Mouse (Mus musculus) lung, embryonic 14.5 days (tissue): Measurements from ENCODE around the gene Nme7. TPM values are rescaled to one million over a fixed set of nuclear protein-coding genes. Genes with fewer than 3 reads are reported as not detected.

Source experiments
- ATAC-seq: fragments of 200-750 bp; cut with Nextera tagmentation; 2 replicates; pipeline ENCODE4 v1.8.0; 2017; ENCODE audit warnings: mild to moderate bottlenecking, moderate TSS enrichment, moderate library complexity; ENCODE audit not compliant: insufficient read depth
- DNase-seq: peaks from one replicate; pipeline ENCODE4 v3.0.0-alpha.2; 2015
- H3K27ac ChIP-seq: fragments of 300-500 bp; sonication (generic); 2 replicates; pipeline ENCODE4 v1.5.1; 2014; ENCODE audit warnings: low read depth, mild to moderate bottlenecking, moderate library complexity
- H3K27me3 ChIP-seq: fragments of 300-500 bp; sonication (generic); 2 replicates; pipeline ENCODE4 v1.6.1; 2014; ENCODE audit warnings: low read length, control low read depth; ENCODE audit not compliant: insufficient read depth
- H3K36me3 ChIP-seq: fragments of 300-500 bp; sonication (generic); 2 replicates; pipeline ENCODE4 v1.6.1; 2014; ENCODE audit warnings: control low read depth; ENCODE audit not compliant: insufficient read depth
- H3K4me1 ChIP-seq: fragments of 300-500 bp; sonication (generic); 2 replicates; pipeline ENCODE4 v1.6.1; 2014; ENCODE audit warnings: antibody characterized with exemption, control low read depth; ENCODE audit not compliant: insufficient read depth
- H3K4me2 ChIP-seq: fragments of 300-500 bp; sonication (generic); 2 replicates; pipeline ENCODE4 v1.6.1; 2014; ENCODE audit warnings: mild to moderate bottlenecking
- H3K4me3 ChIP-seq: fragments of 300-500 bp; sonication (generic); 2 replicates; pipeline ENCODE4 v1.5.1; 2014; ENCODE audit warnings: low read depth, low read length
- H3K9ac ChIP-seq: fragments of 300-500 bp; sonication (generic); 2 replicates; pipeline ENCODE4 v1.6.1; 2014
- H3K9me3 ChIP-seq: fragments of 300-500 bp; sonication (generic); 2 replicates; pipeline ENCODE4 v1.6.1; 2016; ENCODE audit warnings: low read depth, low read length, control low read depth
- CTCF ChIP-seq: IDR thresholded peaks from 2 replicates; pipeline ENCODE4 v1.5.1; 2016; ENCODE audit warnings: antibody characterized with exemption, low read depth
- WGBS: fragments of 180-500 bp; shearing (Covaris S2); extraction: QIAGEN DNeasy Blood & Tissue Kit; methylation state at CpG from one replicate; pipeline ENCODE4 v1.1.7; 2014; 5-methylcytosine and 5-hydroxymethylcytosine counted together
- polyA plus RNA-seq: library from polyadenylated mRNA; unstranded; fragments of >200 nt; fragmentation: Nextera tagmentation; extraction: Ambion mirVana; gene quantifications from 2 replicates; pipeline ENCODE4 v1.2.1, GENCODE M21; 2014

Gene Nme7
- polyA plus RNA-seq, 1 experiment from 2014 or later: 32.6 TPM

DNA sequence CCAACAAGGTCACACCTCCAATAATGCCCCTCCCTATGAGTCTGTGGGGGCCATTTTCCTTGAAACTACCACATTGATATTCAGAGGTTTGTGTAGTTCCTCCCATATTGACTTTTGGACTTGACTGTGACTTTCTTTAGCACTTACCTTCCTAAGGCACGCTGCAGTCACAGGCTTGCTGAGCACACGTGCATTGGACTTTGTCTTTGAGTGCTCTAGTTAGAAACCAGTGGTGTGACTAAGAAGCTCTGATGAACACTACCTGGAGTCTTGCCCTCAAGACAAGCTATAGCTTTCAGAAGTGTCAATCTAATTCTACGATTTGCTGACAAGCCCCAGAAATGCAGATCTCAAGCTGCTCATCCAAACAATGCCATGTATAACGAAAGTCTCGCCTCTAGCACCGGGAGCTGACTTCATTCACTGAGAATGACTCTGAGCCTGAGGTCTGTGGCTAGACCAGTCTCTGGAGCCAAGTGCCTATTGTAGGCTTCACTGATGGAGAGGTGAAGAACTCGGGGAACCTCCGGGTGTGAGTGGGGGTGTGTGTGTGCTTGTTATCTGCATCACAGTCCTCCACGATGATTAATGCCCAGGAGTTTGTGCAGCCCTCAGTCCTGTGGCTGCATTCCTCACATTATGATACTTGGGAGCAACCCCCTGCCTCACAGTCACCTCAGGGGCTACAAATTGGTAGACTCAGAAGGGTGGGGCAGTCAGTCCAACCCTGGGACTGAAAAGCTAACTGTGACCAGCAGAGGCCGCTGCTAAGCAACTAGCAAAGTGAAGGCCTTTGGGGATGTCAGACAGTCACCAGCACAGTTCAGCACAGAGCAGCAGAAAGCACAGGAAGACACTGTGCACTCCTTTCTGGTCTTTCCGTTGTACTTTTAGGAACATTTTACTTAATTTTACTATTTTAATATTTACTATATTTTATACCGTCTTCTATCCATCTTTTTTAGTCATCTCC is 62.5 kb downstream of the Nme7 start:
- peak; percentile 82 for TF ChIP-seq CTCF
- DNase-seq: peak; percentile 82
- no peak overlapping the region for H3K4me2 ChIP-seq
- no peak overlapping the region for H3K27ac ChIP-seq
- 69% methylated on average over 12 of the region's 12 CpGs for WGBS
- H3K27me3 ChIP-seq: no peaks in the 10 kb centered on the region
- H3K4me3 ChIP-seq: no peak overlapping the region
- no peaks in the 10 kb centered on the region for H3K9me3 ChIP-seq
- no peak overlapping the region for H3K9ac ChIP-seq
- peak; percentile 79; the same call in 1 of the 2 replicates for ATAC-seq
- H3K36me3 ChIP-seq: no peaks in the 10 kb centered on the region
- no peaks in the 10 kb centered on the region for H3K4me1 ChIP-seq

- H3K4me1 ChIP-seq: no peaks in the 10 kb centered on the region
- DNase-seq: no peak
- no peak for ATAC-seq
- no peaks in the 10 kb centered on the region for H3K27me3 ChIP-seq
- no peak overlapping the region for H3K27ac ChIP-seq
- no peak overlapping the region for H3K4me3 ChIP-seq
- H3K9me3 ChIP-seq: no peaks in the 10 kb centered on the region
- H3K4me2 ChIP-seq: no peak overlapping the region
- H3K9ac ChIP-seq: no peak overlapping the region
- WGBS: 67% methylated on average over 4 of the region's 4 CpGs
- H3K36me3 ChIP-seq: no peaks in the 10 kb centered on the region; the same call in 1 of the 2 replicates
- TF ChIP-seq CTCF: no peak
Measured at GRCm38 (mm10) chr1:164368152-164368551, 64.2 kb downstream of the Nme7 start.

DNA sequence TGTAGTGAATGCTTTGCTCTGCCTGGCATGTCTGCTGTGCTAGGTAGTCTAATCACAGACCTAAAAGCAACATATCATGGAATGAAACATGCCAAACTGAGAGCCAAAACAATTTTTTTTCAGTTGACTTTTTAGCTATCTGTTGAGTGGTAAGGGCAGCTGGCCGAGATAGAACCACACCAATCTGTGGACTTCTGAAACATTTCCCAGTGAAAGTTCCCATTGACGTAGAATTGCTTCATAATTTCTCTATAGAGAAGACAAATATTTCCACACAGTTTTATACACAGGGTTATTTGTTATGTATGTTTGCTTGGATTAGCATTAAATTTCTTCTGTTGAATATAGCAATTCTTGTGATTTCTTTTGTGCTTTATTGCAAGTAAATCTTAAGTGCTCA is 65.9 kb downstream of the Nme7 start:
- Histone ChIP-seq H3K27me3 (no peaks in the 10 kb centered on the region), H3K4me1 (no peaks in the 10 kb centered on the region), H3K27ac (no peak overlapping the region), H3K4me2 (no peak overlapping the region), H3K9ac (no peak overlapping the region), H3K36me3 (no peaks in the 10 kb centered on the region; the same call in 1 of the 2 replicates), H3K9me3 (no peaks in the 10 kb centered on the region), H3K4me3 (no peak overlapping the region)
- TF ChIP-seq CTCF: no peak
- ATAC-seq: no peak
- WGBS: 86% methylated on average over 2 of the region's 2 CpGs
- no peak for DNase-seq

GRCm38 (mm10) chr1:164373029-164373428 is 69.1 kb downstream of the Nme7 start:
- DNase-seq: no peak
- H3K36me3 ChIP-seq: no peaks in the 10 kb centered on the region; the same call in 1 of the 2 replicates
- no peaks in the 10 kb centered on the region for H3K9me3 ChIP-seq
- no peaks in the 10 kb centered on the region for H3K4me1 ChIP-seq
- H3K27me3 ChIP-seq: no peaks in the 10 kb centered on the region
- no peak overlapping the region for H3K4me3 ChIP-seq
- TF ChIP-seq CTCF: no peak
- H3K9ac ChIP-seq: no peak overlapping the region
- H3K4me2 ChIP-seq: no peak overlapping the region
- WGBS: 81% methylated on average over 7 of the region's 7 CpGs
- ATAC-seq: no peak
- H3K27ac ChIP-seq: no peak overlapping the region

GRCm38 (mm10) chr1:164374020-164374419 is 70.1 kb downstream of the Nme7 start:
- H3K36me3 ChIP-seq: no peaks in the 10 kb centered on the region; the same call in 1 of the 2 replicates
- no peak for ATAC-seq
- H3K9me3 ChIP-seq: no peaks in the 10 kb centered on the region
- H3K9ac ChIP-seq: no peak overlapping the region
- TF ChIP-seq CTCF: no peak
- no peaks in the 10 kb centered on the region for H3K4me1 ChIP-seq
- H3K27ac ChIP-seq: no peak overlapping the region
- DNase-seq: no peak
- no peak overlapping the region for H3K4me2 ChIP-seq
- H3K27me3 ChIP-seq: no peaks in the 10 kb centered on the region
- no peak overlapping the region for H3K4me3 ChIP-seq
- WGBS: 59% methylated on average over 7 of the region's 7 CpGs

GRCm38 (mm10) chr1:164375626-164376025 is 71.7 kb downstream of the Nme7 start:
- no peak overlapping the region for H3K4me3 ChIP-seq
- no peaks in the 10 kb centered on the region; the same call in 1 of the 2 replicates for H3K36me3 ChIP-seq
- TF ChIP-seq CTCF: no peak
- H3K27ac ChIP-seq: no peak overlapping the region
- no peak for DNase-seq
- H3K4me1 ChIP-seq: no peaks in the 10 kb centered on the region
- H3K4me2 ChIP-seq: no peak overlapping the region
- H3K9me3 ChIP-seq: no peaks in the 10 kb centered on the region
- no peak for ATAC-seq
- no peaks in the 10 kb centered on the region for H3K27me3 ChIP-seq
- no peak overlapping the region for H3K9ac ChIP-seq
- WGBS: 92% methylated on average over 9 of the region's 9 CpGs

DNA sequence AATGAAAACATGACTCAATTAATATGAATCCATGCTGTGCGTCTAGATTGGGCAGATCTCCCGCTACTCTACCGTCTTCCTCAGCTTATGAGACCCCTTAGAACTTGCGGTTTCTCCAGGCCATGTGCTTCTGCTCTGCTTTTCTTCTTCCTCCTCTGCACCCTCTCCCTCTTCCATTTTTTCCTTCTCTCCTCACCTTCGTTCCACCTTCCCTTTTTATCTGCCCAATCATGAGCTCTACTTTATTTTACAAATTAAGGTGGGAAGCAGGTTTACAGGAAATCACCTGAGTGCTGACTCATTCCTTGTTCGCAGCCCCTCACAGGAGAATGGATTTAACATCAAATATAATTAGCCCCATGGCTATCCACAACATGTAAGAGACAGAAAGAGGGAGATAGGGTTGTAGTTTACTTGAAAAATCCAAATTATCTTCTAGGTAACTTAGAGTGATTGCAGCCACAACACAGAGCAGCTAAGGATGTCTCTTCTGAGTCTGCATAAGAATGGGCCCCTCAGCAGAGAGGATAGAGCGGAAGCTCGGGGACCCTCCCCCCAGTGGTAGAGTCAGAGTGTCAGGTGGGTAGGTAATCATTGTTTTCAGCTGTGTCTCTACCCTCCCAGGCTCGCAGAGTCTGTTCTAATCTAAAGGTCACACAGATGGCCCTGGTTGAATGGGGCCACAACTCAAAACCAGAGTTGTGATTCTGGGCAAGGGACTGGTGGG is 73.0 kb downstream of the Nme7 start:
- Histone ChIP-seq H3K27me3 (no peaks in the 10 kb centered on the region), H3K4me2 (no peak overlapping the region), H3K4me1 (no peaks in the 10 kb centered on the region), H3K27ac (no peak overlapping the region), H3K9me3 (no peaks in the 10 kb centered on the region), H3K9ac (no peak overlapping the region), H3K36me3 (no peaks in the 10 kb centered on the region; the same call in 1 of the 2 replicates), H3K4me3 (no peak overlapping the region)
- ATAC-seq (no peak), DNase-seq (no peak)
- TF ChIP-seq CTCF: no peak
- WGBS: 80% methylated on average over 9 of the region's 9 CpGs
